ENCODE assay signal across 12 mouse cellular contexts in genomic region chr8:83681099-83681498, GRCm38 (mm10). TPM values are rescaled to one million over a fixed set of nuclear protein-coding genes. Genes with fewer than 3 reads are reported as not detected.
DNase-seq lines count a peak whose midpoint lies in the region; ATAC-seq lines count a peak whose summit lies in the region.
"Had no signal": no experiment of that assay in that cellular context is flagged by ENCODE, and none has a peak within 500 bp of the region (broad histone marks: within the 10 kb centered on the region; RNA-seq: fewer than 3 reads in every experiment).

No protein-coding gene starts in this region.

- peak; percentile 19 for DNase-seq in hindbrain, embryonic 11.5 days (ENCODE audit: low spot score)
- DNase-seq in 416B (ENCODE audit: low read depth), result peak; percentile 58
- peak; percentile 62 for DNase-seq in embryo, embryonic 9.5 days (ENCODE audit: extremely low spot score)
- no peak for DNase-seq in right cerebral cortex, postnatal 36 days (ENCODE audit: low spot score in 2 of 2)
- no peak for DNase-seq in B cell, adult 2 months
- DNase-seq in spleen, adult 12 weeks (ENCODE audit: low spot score), result no peak
- DNase-seq: cerebellum, adult 11 months; left cerebral cortex, postnatal 4 days had no signal

- H3K4me1 ChIP-seq in hindbrain, embryonic 11.5 days (replicated peaks; ENCODE audit: control insufficient read depth, insufficient read depth, low read length), result no peaks in the 10 kb centered on the region
- H3K4me1 ChIP-seq in hindbrain, embryonic 13.5 days (replicated peaks), result no peaks in the 10 kb centered on the region
- H3K4me1 ChIP-seq in limb, embryonic 15.5 days, result peaks cover 13% of the 10 kb centered on the region
- H3K4me1 ChIP-seq: forebrain, embryonic 13.5 days had no signal

- H3K4me2 ChIP-seq in hindbrain, embryonic 11.5 days (replicated peaks; ENCODE audit: low read depth, low read length), result no peak overlapping the region
- H3K4me2 ChIP-seq in hindbrain, embryonic 13.5 days, result no peak overlapping the region
- no peak overlapping the region for H3K4me2 ChIP-seq in limb, embryonic 15.5 days
- H3K4me2 ChIP-seq: forebrain, embryonic 13.5 days had no signal

- ATAC-seq in hindbrain, embryonic 11.5 days (ENCODE audit: low FRiP score), result no peak
- no peak for ATAC-seq in hindbrain, embryonic 13.5 days (ENCODE audit: low FRiP score)
- no peak for ATAC-seq in limb, embryonic 15.5 days (ENCODE audit: insufficient number of reproducible peaks, low FRiP score, low TSS enrichment, low read depth)
- ATAC-seq: forebrain, embryonic 13.5 days; inflammation-experienced regulatory T-cells, adult 6 months had no signal

- WGBS in hindbrain, embryonic 11.5 days, result 24% methylated on average over 6 of the region's 6 CpGs
- 41% methylated on average over 6 of the region's 6 CpGs for WGBS in hindbrain, embryonic 13.5 days
- 14% methylated on average over 6 of the region's 6 CpGs for WGBS in limb, embryonic 15.5 days

- no peak overlapping the region; the same call in 1 of the 2 replicates for H3K27ac ChIP-seq in hindbrain, embryonic 11.5 days (ENCODE audit: low read depth, low read length)
- no peak overlapping the region for H3K27ac ChIP-seq in hindbrain, embryonic 13.5 days
- H3K27ac ChIP-seq in limb, embryonic 15.5 days, result peak overlapping the region; percentile 77
- H3K27ac ChIP-seq: forebrain, embryonic 13.5 days had no signal

- H3K4me3 ChIP-seq in hindbrain, embryonic 11.5 days (ENCODE audit: low read depth, low read length), result no peak overlapping the region
- H3K4me3 ChIP-seq in hindbrain, embryonic 13.5 days, result no peak overlapping the region
- H3K4me3 ChIP-seq in limb, embryonic 15.5 days, result no peak overlapping the region
- H3K4me3 ChIP-seq: forebrain, embryonic 13.5 days had no signal

- H3K27me3 ChIP-seq in hindbrain, embryonic 11.5 days (ENCODE audit: control insufficient read depth, insufficient read depth, low read length), result no peaks in the 10 kb centered on the region
- H3K27me3 ChIP-seq in hindbrain, embryonic 13.5 days, result no peaks in the 10 kb centered on the region
- H3K27me3 ChIP-seq in limb, embryonic 15.5 days, result no peaks in the 10 kb centered on the region
- H3K27me3 ChIP-seq: forebrain, embryonic 13.5 days had no signal

- no peak overlapping the region for H3K9ac ChIP-seq in hindbrain, embryonic 11.5 days (ENCODE audit: low read depth, low read length)
- no peak overlapping the region for H3K9ac ChIP-seq in hindbrain, embryonic 13.5 days
- no peak overlapping the region for H3K9ac ChIP-seq in limb, embryonic 15.5 days
- H3K9ac ChIP-seq: forebrain, embryonic 13.5 days had no signal

- H3K36me3 ChIP-seq in hindbrain, embryonic 11.5 days (ENCODE audit: control insufficient read depth, insufficient read depth, low read length), result no peaks in the 10 kb centered on the region; the same call in none of the 2 replicates
- H3K36me3 ChIP-seq in hindbrain, embryonic 13.5 days, result peaks cover 94% of the 10 kb centered on the region
- peaks cover 70% of the 10 kb centered on the region for H3K36me3 ChIP-seq in limb, embryonic 15.5 days

- H3K9me3 ChIP-seq in hindbrain, embryonic 11.5 days (ENCODE audit: control insufficient read depth, low read length), result no peaks in the 10 kb centered on the region
- no peaks in the 10 kb centered on the region for H3K9me3 ChIP-seq in hindbrain, embryonic 13.5 days
- H3K9me3 ChIP-seq in limb, embryonic 15.5 days, result no peaks in the 10 kb centered on the region
- H3K9me3 ChIP-seq: forebrain, embryonic 13.5 days had no signal

RNA-seq across cellular contexts. Expression of gene Ptger1, which starts 14.6 kb away (rescaled TPM):
- 0.49 and 1.0 TPM in 2 replicates for polyA plus RNA-seq in hindbrain, embryonic 11.5 days (2014; fragmentation: Nextera tagmentation; extraction: Ambion mirVana)
- polyA plus RNA-seq in hindbrain, embryonic 13.5 days (2015; fragmentation: Nextera tagmentation; extraction: Ambion mirVana), result 0.38 and 0.70 TPM in 2 replicates
- 0.95 and 1.1 TPM in 2 replicates for polyA plus RNA-seq in limb, embryonic 15.5 days (2015; fragmentation: Nextera tagmentation; extraction: Ambion mirVana)

RNA-seq across cellular contexts. Expression of gene Pkn1, which starts 17.9 kb away (rescaled TPM):
- 21.6 and 22.6 TPM in 2 replicates for polyA plus RNA-seq in hindbrain, embryonic 11.5 days (2014; fragmentation: Nextera tagmentation; extraction: Ambion mirVana)
- 20.7 and 23.7 TPM in 2 replicates for polyA plus RNA-seq in hindbrain, embryonic 13.5 days (2015; fragmentation: Nextera tagmentation; extraction: Ambion mirVana)
- polyA plus RNA-seq in limb, embryonic 15.5 days (2015; fragmentation: Nextera tagmentation; extraction: Ambion mirVana), result 19.6 and 20.0 TPM in 2 replicates

RNA-seq across cellular contexts. Expression of gene Gipc1, which starts 28.6 kb away (rescaled TPM):
- polyA plus RNA-seq in hindbrain, embryonic 11.5 days (2014; fragmentation: Nextera tagmentation; extraction: Ambion mirVana), result 176 and 182 TPM in 2 replicates
- polyA plus RNA-seq in hindbrain, embryonic 13.5 days (2015; fragmentation: Nextera tagmentation; extraction: Ambion mirVana), result 155 and 159 TPM in 2 replicates
- polyA plus RNA-seq in limb, embryonic 15.5 days (2015; fragmentation: Nextera tagmentation; extraction: Ambion mirVana), result 182 and 187 TPM in 2 replicates

RNA-seq across cellular contexts. Expression of gene Ddx39, which starts 33.9 kb away (rescaled TPM):
- 187 and 205 TPM in 2 replicates for polyA plus RNA-seq in hindbrain, embryonic 11.5 days (2014; fragmentation: Nextera tagmentation; extraction: Ambion mirVana)
- 116 and 119 TPM in 2 replicates for polyA plus RNA-seq in hindbrain, embryonic 13.5 days (2015; fragmentation: Nextera tagmentation; extraction: Ambion mirVana)
- 126 and 127 TPM in 2 replicates for polyA plus RNA-seq in limb, embryonic 15.5 days (2015; fragmentation: Nextera tagmentation; extraction: Ambion mirVana)

Comparison
In these comparisons a context has a peak if more than half of its experiments do, and no peak if none do; other contexts are left out.
1. DNase-seq: peak in hindbrain, embryonic 11.5 days (single experiment), 416B (single experiment) and embryo, embryonic 9.5 days (single experiment); none in right cerebral cortex, postnatal 36 days (0 of 2), B cell, adult 2 months (0 of 2) and spleen, adult 12 weeks (single experiment).